Mouse (Mus musculus) hindbrain, embryonic 13.5 days (tissue): ENCODE results near the gene Cdc14b. TPM values are rescaled to one million over a fixed set of nuclear protein-coding genes. Genes with fewer than 3 reads are reported as not detected.

ENCODE experiments used
- ATAC-seq: fragments of 200-750 bp; cut with Nextera tagmentation; 2 replicates; pipeline ENCODE4 v1.8.0; 2017; ENCODE audit warnings: moderate TSS enrichment; ENCODE audit not compliant: low FRiP score
- H3K27ac ChIP-seq: fragments of 300-500 bp; sonication (generic); 2 replicates; pipeline ENCODE4 v1.5.1; 2015; ENCODE audit warnings: inconsistent platforms, mild to moderate bottlenecking, moderate library complexity
- H3K27me3 ChIP-seq: fragments of 300-500 bp; sonication (generic); 2 replicates; pipeline ENCODE4 v1.6.1; 2015; ENCODE audit warnings: mild to moderate bottlenecking, inconsistent platforms
- H3K36me3 ChIP-seq: fragments of 300-500 bp; sonication (generic); 2 replicates; pipeline ENCODE4 v1.6.1; 2015; ENCODE audit warnings: mild to moderate bottlenecking, inconsistent platforms
- H3K4me1 ChIP-seq: fragments of 300-500 bp; sonication (generic); replicated peaks from 2 replicates; pipeline ENCODE4 v1.6.1; 2015; ENCODE audit warnings: inconsistent platforms
- H3K4me2 ChIP-seq: fragments of 300-500 bp; sonication (generic); 2 replicates; pipeline ENCODE4 v1.6.1; 2015; ENCODE audit warnings: inconsistent platforms, mild to moderate bottlenecking, moderate library complexity
- H3K4me3 ChIP-seq: fragments of 300-500 bp; sonication (generic); 2 replicates; pipeline ENCODE4 v1.5.1; 2015; ENCODE audit warnings: mild to moderate bottlenecking, inconsistent platforms
- H3K9ac ChIP-seq: fragments of 300-500 bp; sonication (generic); 2 replicates; pipeline ENCODE4 v1.6.1; 2015; ENCODE audit warnings: mild to moderate bottlenecking, inconsistent platforms
- H3K9me3 ChIP-seq: fragments of 300-500 bp; sonication (generic); 2 replicates; pipeline ENCODE4 v1.6.1; 2016; ENCODE audit warnings: inconsistent platforms
- WGBS: fragments of 180-500 bp; shearing (Covaris S2); methylation state at CpG from one replicate; pipeline ENCODE4 v1.1.7; 2015; 5-methylcytosine and 5-hydroxymethylcytosine counted together
- polyA plus RNA-seq: library from polyadenylated mRNA; unstranded; fragments of >200 nt; fragmentation: Nextera tagmentation; extraction: Ambion mirVana; gene quantifications from 2 replicates; pipeline ENCODE4 v1.2.1, GENCODE M21; 2015

Cdc14b gene
- polyA plus RNA-seq, 1 experiment from 2014 or later, result 4.2 TPM

- H3K4me2 ChIP-seq, result no peak overlapping the region
- no peak overlapping the region for H3K27ac ChIP-seq
- H3K27me3 ChIP-seq, result 0 out of 2 replicates have a peak, but pooled peaks cover 3% of the 10 kb centered on the region
- WGBS, result 65% methylated on average over 2 of the region's 2 CpGs
- H3K9me3 ChIP-seq, result no peaks in the 10 kb centered on the region
- H3K36me3 ChIP-seq, result no peaks in the 10 kb centered on the region
- H3K4me3 ChIP-seq, result no peak overlapping the region
- H3K9ac ChIP-seq, result no peak overlapping the region
- ATAC-seq, result no peak
- peaks cover 10% of the 10 kb centered on the region for H3K4me1 ChIP-seq
Observed at GRCm38 (mm10) chr13:64154651-64155050, 120.4 kb downstream of the Cdc14b start.

DNA sequence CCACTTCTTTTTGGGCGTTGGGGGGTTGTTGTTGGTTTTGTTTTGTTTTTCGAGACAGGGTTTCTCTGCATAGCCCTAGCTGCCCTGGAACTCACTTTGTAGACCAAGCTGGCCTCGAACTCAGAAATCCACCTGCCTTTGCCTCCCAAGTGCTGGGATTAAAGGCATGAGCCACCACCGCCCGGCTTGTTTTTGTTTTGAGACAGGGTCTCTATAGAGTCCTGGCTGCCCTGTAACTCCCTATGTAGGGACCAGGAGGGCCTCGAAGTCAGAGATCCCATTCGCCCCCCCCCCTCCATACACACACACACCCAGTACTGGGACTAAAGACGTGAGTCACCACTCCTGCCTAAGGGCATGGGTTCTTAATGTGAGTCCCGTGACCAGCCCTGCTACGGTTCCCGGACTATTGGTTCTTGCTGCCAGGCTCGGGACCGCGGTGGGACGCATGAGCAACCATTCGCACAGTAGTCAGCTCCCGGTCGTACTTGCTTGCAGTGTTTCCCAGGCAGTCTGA is 121.3 kb downstream of the Cdc14b start:
- H3K4me2 ChIP-seq, result peak overlapping the region; percentile 89
- peak overlapping the region; percentile 86 for H3K4me3 ChIP-seq
- WGBS, result 1% methylated on average over 18 of the region's 18 CpGs
- H3K27me3 ChIP-seq, result 0 out of 2 replicates have a peak, but pooled peaks cover 3% of the 10 kb centered on the region
- H3K9ac ChIP-seq, result peak overlapping the region; percentile 19; the same call in 1 of the 2 replicates
- no peak overlapping the region for H3K27ac ChIP-seq
- peak; percentile 27 for ATAC-seq
- no peaks in the 10 kb centered on the region for H3K9me3 ChIP-seq
- no peaks in the 10 kb centered on the region for H3K36me3 ChIP-seq
- H3K4me1 ChIP-seq, result peaks cover 10% of the 10 kb centered on the region

GRCm38 (mm10) chr13:64153083-64153682 is 121.9 kb downstream of the Cdc14b start, which contains the start of gene Zfp367:
Gene Zfp367, minus strand, starts transcription at chr13:64153202.
- Histone ChIP-seq H3K4me2 (peak within 1 kb of the TSS; percentile 89), H3K4me3 (peak within 1 kb of the TSS; percentile 86), H3K9me3 (no peaks in the 10 kb centered on the region), H3K4me1 (peaks cover 10% of the 10 kb centered on the region), H3K9ac (peak within 1 kb of the TSS; percentile 80), H3K27ac (peak within 1 kb of the TSS; percentile 83), H3K36me3 (no peaks in the 10 kb centered on the region), H3K27me3 (0 out of 2 replicates have a peak, but pooled peaks cover 3% of the 10 kb centered on the region)
- ATAC-seq, result peak; percentile 98
- WGBS, result under 1% methylated on average over 52 of the region's 56 CpGs

- H3K27ac ChIP-seq, result peak overlapping the region; percentile 83
- 0% methylated on average over 61 of the region's 61 CpGs for WGBS
- ATAC-seq, result peak; percentile 66
Observed at GRCm38 (mm10) chr13:64152671-64153082, 122.4 kb downstream of the Cdc14b start.

DNA sequence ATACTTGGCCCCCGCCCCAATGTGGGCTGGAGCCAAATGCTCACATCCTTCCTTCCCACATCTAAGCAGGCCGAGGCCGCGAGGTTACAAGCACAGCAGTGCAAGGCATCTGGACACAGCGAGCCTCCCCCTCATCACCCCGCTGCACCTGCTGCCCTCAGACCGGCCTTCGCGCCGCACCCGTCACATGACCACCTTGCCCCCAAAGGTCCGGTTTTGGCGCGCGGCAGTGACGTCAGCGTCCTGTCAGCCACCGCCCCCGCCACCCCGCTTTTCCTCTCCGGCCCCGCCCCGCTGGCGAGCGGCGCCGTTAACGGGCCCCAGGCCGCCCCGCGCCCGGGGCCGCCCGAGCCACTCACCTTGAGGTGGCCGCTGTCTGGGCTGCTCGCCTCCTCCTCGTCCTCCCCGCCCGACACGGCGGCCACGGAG is 122.8 kb downstream of the Cdc14b start:
- Histone ChIP-seq H3K9ac (peak overlapping the region; percentile 80), H3K4me1 (peaks cover 10% of the 10 kb centered on the region), H3K4me3 (peak overlapping the region; percentile 86), H3K4me2 (peak overlapping the region; percentile 89), H3K27ac (peak overlapping the region; percentile 83), H3K36me3 (no peaks in the 10 kb centered on the region), H3K9me3 (no peaks in the 10 kb centered on the region), H3K27me3 (0 out of 2 replicates have a peak, but pooled peaks cover 3% of the 10 kb centered on the region)
- 0% methylated on average over 42 of the region's 42 CpGs for WGBS
- ATAC-seq, result peak; percentile 55

More at GRCm38 (mm10) chr13:64152671-64153082, 122.4 kb downstream of the Cdc14b start:
- Histone ChIP-seq H3K4me3 (peak overlapping the region; percentile 86), H3K9ac (peak overlapping the region; percentile 80), H3K36me3 (no peaks in the 10 kb centered on the region), H3K4me2 (peak overlapping the region; percentile 89), H3K9me3 (no peaks in the 10 kb centered on the region), H3K4me1 (peaks cover 10% of the 10 kb centered on the region), H3K27me3 (0 out of 2 replicates have a peak, but pooled peaks cover 3% of the 10 kb centered on the region)

DNA sequence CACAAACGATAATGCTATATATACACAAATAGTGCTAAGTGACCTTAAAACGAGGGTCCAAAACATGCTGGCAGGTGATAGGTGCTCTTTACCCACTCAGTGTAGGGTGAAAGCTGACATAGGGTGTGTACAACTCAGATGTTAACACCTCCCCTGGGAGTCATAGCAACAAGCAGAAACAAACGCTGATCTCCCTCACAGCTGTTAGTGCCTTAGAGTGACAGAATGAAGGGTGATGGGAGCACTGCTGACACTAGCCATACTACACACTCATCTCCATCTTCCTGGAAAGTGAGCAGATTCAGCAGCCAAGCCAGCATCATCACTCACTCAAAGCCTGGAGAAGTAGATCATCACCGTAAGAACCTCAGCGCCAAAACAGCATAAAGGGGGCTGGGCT is 125.0 kb downstream of the Cdc14b start:
- H3K27me3 ChIP-seq, result no peaks in the 10 kb centered on the region
- H3K9ac ChIP-seq, result no peak overlapping the region
- no peak overlapping the region for H3K4me3 ChIP-seq
- no peaks in the 10 kb centered on the region for H3K9me3 ChIP-seq
- no peak for ATAC-seq
- no peak overlapping the region for H3K27ac ChIP-seq
- H3K4me1 ChIP-seq, result peaks cover 10% of the 10 kb centered on the region
- H3K36me3 ChIP-seq, result no peaks in the 10 kb centered on the region
- H3K4me2 ChIP-seq, result no peak overlapping the region
- WGBS, result 69% methylated on average over 5 of the region's 5 CpGs

Other genes with a start within 250 kb of the Cdc14b start
- gene Hsd17b3, start 186.1 kb downstream of the Cdc14b start, polyA plus RNA-seq, result not detected in 2 replicates
- gene Slc35d2, start 145.9 kb downstream of the Cdc14b start, polyA plus RNA-seq, result 2.5 and 3.1 TPM in 2 replicates
- 5.7 and 6.6 TPM in 2 replicates for gene Zfp367, start 122.1 kb downstream of the Cdc14b start, polyA plus RNA-seq
- gene Habp4, start 113.5 kb downstream of the Cdc14b start, polyA plus RNA-seq, result 28.9 and 29.9 TPM in 2 replicates
- gene Aaed1, start 37.4 kb upstream of the Cdc14b start, polyA plus RNA-seq, result 15.8 and 16.7 TPM in 2 replicates
- gene Ctsl, start 95.6 kb upstream of the Cdc14b start, polyA plus RNA-seq, result 129 and 131 TPM in 2 replicates
- gene Cdk20, start 157.0 kb upstream of the Cdc14b start, polyA plus RNA-seq, result 16.6 and 18.1 TPM in 2 replicates
- not detected in 2 replicates for gene Fam240b, start 222.5 kb upstream of the Cdc14b start, polyA plus RNA-seq